Mouse (Mus musculus): ENCODE measurements around the gene Sohlh2. TPM values are rescaled to one million over a fixed set of nuclear protein-coding genes. Genes with fewer than 3 reads are reported as not detected.
A peak's percentile ranks its signal among the peaks of the same experiment; 100 is the strongest.

Gene Sohlh2
- polyA plus RNA-seq, 1 experiment from 2014 or later = not detected

DNA sequence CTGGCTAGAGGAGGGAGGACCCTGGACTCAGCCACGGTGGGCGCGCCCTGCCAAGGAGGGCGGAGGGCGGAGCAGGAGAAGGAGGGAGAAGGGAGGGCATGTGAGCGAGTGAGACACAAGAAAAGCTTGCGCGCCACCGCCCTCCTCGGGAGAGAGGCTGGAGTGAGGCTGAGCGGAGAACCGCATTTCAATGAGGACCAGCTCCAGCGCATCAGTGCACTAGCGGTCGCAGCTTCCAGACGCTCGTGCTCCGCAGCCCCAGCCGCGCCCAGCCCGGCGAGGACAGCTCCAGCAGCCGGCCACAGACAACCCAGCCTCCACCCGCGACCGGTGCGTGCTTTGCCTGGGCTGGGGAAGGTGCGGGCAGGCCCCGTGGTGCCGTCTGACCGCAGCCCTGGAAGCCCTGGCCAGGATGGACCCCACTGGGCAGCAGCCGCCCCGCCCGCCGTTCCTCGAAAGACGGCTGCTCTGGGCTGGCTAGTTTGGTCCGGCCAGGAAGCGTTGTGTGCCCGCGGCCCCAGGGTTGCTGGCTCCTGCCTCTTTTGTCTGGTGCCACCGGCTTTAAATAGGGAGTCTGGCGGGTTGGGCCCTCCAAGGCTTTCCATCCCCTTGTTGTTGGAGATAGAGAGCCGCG lies 60.7 kb downstream of the Sohlh2 start:
- ATAC-seq (replicated peaks; ENCODE audit: low FRiP score, low read depth) = peak; percentile 86
- peak; percentile 90 for DNase-seq (ENCODE audit: low spot score)
- H3K4me2 ChIP-seq (ENCODE audit: low read length) = peak overlapping the region; percentile 57
- no peaks in the 10 kb centered on the region for H3K27me3 ChIP-seq (ENCODE audit: insufficient read depth, low read length)
- H3K4me1 ChIP-seq (replicated peaks; ENCODE audit: insufficient read depth, low read length) = no peaks in the 10 kb centered on the region
- H3K9me3 ChIP-seq (replicated peaks; ENCODE audit: low read length) = no peaks in the 10 kb centered on the region
- under 1% methylated on average over 44 of the region's 45 CpGs for WGBS
- no peaks in the 10 kb centered on the region; the same call in 1 of the 2 replicates for H3K36me3 ChIP-seq (ENCODE audit: insufficient read depth, low read length)
- H3K27ac ChIP-seq = no peak overlapping the region
- peak overlapping the region; percentile 25 for H3K9ac ChIP-seq (ENCODE audit: low read depth, low read length)
- H3K4me3 ChIP-seq (replicated peaks; ENCODE audit: low read depth, low read length) = peak overlapping the region; percentile 41
- peak; percentile 53 for TF ChIP-seq CTCF (IDR thresholded peaks at IDR 0.05; ENCODE audit: low read depth)

DNA sequence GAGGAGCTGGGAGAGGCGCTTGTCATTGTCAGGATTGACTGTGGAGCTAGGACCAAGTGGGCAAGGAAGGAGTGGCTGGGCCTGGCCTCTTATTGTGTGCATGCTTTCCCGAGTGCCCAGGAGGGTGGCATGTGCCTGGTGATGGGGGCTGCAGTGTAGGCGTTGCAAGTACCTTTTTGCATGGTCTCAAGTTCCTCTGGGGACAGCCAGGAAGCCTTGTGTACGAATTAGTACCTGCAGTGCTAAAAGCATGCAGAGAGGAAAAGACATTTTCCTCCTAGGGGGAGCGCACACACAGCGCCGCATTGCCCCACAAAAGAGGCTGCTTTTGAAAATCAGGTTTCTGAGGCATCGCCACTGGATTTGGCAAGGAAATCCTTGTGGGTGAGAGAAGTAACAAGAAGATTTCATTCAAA lies 61.2 kb downstream of the Sohlh2 start:
- TF ChIP-seq CTCF (IDR thresholded peaks at IDR 0.05; ENCODE audit: low read depth) = no peak
- Histone ChIP-seq H3K4me1 (replicated peaks; ENCODE audit: insufficient read depth, low read length) (no peaks in the 10 kb centered on the region), H3K9ac (ENCODE audit: low read depth, low read length) (peak overlapping the region; percentile 25), H3K4me3 (replicated peaks; ENCODE audit: low read depth, low read length) (peak overlapping the region; percentile 41), H3K27me3 (ENCODE audit: insufficient read depth, low read length) (no peaks in the 10 kb centered on the region), H3K27ac (no peak overlapping the region), H3K36me3 (ENCODE audit: insufficient read depth, low read length) (no peaks in the 10 kb centered on the region; the same call in 1 of the 2 replicates), H3K9me3 (replicated peaks; ENCODE audit: low read length) (no peaks in the 10 kb centered on the region), H3K4me2 (ENCODE audit: low read length) (peak overlapping the region; percentile 57)
- DNase-seq (ENCODE audit: low spot score) (peak; percentile 2), ATAC-seq (replicated peaks; ENCODE audit: low FRiP score, low read depth) (no peak; the same call in 1 of the 2 replicates)
- WGBS = under 1% methylated on average over 8 of the region's 8 CpGs

DNA sequence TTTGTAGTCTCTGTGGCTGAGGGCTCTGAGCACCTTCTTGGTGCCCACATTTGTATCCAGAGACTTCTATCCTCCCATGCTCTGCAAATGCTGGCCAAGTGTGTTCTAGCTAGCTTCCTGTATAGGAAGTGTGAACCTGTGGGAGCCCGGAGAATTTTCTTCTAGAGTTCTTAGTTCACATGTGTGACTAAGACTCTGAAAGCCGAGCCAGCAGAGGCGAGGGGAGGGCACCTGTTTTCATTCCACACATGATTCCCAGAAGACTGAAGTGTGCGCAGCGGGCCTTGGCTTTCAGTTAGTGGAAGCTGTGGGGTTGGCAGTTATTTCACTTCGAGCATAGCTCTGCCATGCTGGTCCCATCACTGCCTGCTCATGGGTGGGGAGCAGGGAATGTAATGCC lies 62.3 kb downstream of the Sohlh2 start:
- H3K4me1 ChIP-seq (replicated peaks; ENCODE audit: insufficient read depth, low read length) = no peaks in the 10 kb centered on the region
- H3K4me2 ChIP-seq (ENCODE audit: low read length) = peak overlapping the region; percentile 57; the same call in 1 of the 2 replicates
- H3K36me3 ChIP-seq (ENCODE audit: insufficient read depth, low read length) = no peaks in the 10 kb centered on the region; the same call in 1 of the 2 replicates
- no peak overlapping the region for H3K4me3 ChIP-seq (replicated peaks; ENCODE audit: low read depth, low read length)
- no peak for TF ChIP-seq CTCF (IDR thresholded peaks at IDR 0.05; ENCODE audit: low read depth)
- no peak overlapping the region for H3K27ac ChIP-seq
- DNase-seq (ENCODE audit: low spot score) (no peak), ATAC-seq (replicated peaks; ENCODE audit: low FRiP score, low read depth) (no peak)
- no peaks in the 10 kb centered on the region for H3K9me3 ChIP-seq (replicated peaks; ENCODE audit: low read length)
- WGBS = 73% methylated on average over 6 of the region's 6 CpGs
- H3K9ac ChIP-seq (ENCODE audit: low read depth, low read length) = no peak overlapping the region
- no peaks in the 10 kb centered on the region for H3K27me3 ChIP-seq (ENCODE audit: insufficient read depth, low read length)

DNA sequence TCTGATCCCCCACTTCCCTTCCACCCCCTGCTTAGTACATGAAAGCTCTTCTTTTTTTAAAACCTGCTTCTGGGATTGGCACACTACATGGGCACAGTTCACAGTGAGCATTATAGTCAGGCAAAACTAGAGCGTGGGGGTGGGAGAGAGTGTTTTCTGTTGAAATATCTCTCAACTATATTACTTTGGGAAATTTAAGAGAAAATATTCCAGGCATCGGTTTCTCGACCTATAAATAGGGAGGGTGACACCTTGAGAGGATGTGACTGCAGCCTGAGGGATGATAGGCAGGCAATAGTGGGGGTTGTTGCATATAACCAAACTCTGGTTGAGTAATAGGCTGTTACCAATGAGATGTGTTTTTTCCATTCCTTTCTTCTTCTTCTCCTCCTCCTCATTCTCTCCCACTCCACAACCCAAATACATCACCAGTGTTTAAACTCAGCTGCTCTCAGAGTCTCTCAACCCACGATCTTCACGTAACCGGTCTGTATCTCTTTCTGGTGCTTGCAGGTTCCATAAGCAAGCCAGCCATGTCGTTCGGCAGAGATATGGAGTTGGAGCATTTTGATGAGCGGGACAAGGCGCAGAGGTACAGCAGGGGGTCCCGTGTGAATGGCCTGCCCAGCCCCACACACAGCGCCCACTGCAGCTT lies 64.9 kb downstream of the Sohlh2 start:
- H3K4me2 ChIP-seq (ENCODE audit: low read length) = no peak overlapping the region
- no peaks in the 10 kb centered on the region for H3K4me1 ChIP-seq (replicated peaks; ENCODE audit: insufficient read depth, low read length)
- no peak overlapping the region for H3K9ac ChIP-seq (ENCODE audit: low read depth, low read length)
- H3K4me3 ChIP-seq (replicated peaks; ENCODE audit: low read depth, low read length) = no peak overlapping the region
- no peaks in the 10 kb centered on the region for H3K27me3 ChIP-seq (ENCODE audit: insufficient read depth, low read length)
- no peak overlapping the region for H3K27ac ChIP-seq
- H3K9me3 ChIP-seq (replicated peaks; ENCODE audit: low read length) = no peaks in the 10 kb centered on the region
- no peak for TF ChIP-seq CTCF (IDR thresholded peaks at IDR 0.05; ENCODE audit: low read depth)
- DNase-seq (ENCODE audit: low spot score) (no peak), ATAC-seq (replicated peaks; ENCODE audit: low FRiP score, low read depth) (no peak)
- WGBS = 89% methylated on average over 12 of the region's 12 CpGs
- H3K36me3 ChIP-seq (ENCODE audit: insufficient read depth, low read length) = no peaks in the 10 kb centered on the region; the same call in 1 of the 2 replicates

DNA sequence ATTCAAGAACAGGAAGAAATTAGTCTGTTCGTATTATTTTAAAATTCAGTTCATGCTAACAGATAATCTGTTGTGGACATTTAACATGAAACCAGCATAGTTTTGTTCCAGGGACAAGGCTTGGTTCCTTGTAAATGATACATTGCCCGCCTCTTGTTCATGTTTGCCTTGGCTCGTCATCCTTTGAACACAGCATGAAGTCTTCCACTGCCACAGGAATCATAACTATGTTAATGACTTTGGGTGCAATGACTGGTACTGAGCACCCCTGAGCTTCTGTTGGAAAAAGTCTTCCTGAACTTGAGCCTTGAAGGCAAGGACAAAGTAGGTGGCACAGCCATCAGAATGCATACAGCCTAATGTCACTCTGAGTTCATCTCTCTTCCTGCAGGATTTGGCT lies 66.2 kb downstream of the Sohlh2 start:
- no peak for TF ChIP-seq CTCF (IDR thresholded peaks at IDR 0.05; ENCODE audit: low read depth)
- H3K9ac ChIP-seq (ENCODE audit: low read depth, low read length) = no peak overlapping the region
- ATAC-seq (replicated peaks; ENCODE audit: low FRiP score, low read depth) (no peak), DNase-seq (ENCODE audit: low spot score) (no peak)
- H3K9me3 ChIP-seq (replicated peaks; ENCODE audit: low read length) = no peaks in the 10 kb centered on the region
- H3K4me1 ChIP-seq (replicated peaks; ENCODE audit: insufficient read depth, low read length) = no peaks in the 10 kb centered on the region
- no peak overlapping the region for H3K4me2 ChIP-seq (ENCODE audit: low read length)
- H3K27me3 ChIP-seq (ENCODE audit: insufficient read depth, low read length) = no peaks in the 10 kb centered on the region
- H3K36me3 ChIP-seq (ENCODE audit: insufficient read depth, low read length) = no peaks in the 10 kb centered on the region; the same call in 1 of the 2 replicates
- 90% methylated on average over 3 of the region's 3 CpGs for WGBS
- H3K27ac ChIP-seq = no peak overlapping the region
- H3K4me3 ChIP-seq (replicated peaks; ENCODE audit: low read depth, low read length) = no peak overlapping the region

DNA sequence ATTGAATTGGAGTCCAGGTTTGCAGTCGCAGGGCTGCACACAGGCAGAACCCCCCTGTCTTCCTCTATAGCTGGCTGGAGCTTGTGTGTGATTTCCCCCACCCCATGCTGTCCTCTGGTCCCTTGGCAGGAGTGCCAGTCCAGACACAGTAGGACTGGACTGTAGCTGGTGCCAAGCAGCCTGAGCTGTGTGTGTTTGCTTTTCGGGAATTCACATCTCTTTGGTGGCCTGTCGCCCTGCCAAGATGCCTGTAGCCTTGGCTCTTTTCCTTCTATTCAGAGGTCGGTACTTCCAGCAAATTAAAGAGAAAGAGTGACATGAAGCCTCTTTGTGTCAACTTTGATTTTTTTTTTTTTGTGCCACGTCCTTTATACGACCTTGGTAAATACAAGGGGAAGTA lies 66.7 kb downstream of the Sohlh2 start:
- no peak overlapping the region for H3K4me3 ChIP-seq (replicated peaks; ENCODE audit: low read depth, low read length)
- H3K4me2 ChIP-seq (ENCODE audit: low read length) = no peak overlapping the region
- DNase-seq (ENCODE audit: low spot score) = no peak
- WGBS = 76% methylated on average over 6 of the region's 6 CpGs
- no peak for ATAC-seq (replicated peaks; ENCODE audit: low FRiP score, low read depth)
- H3K27me3 ChIP-seq (ENCODE audit: insufficient read depth, low read length) = no peaks in the 10 kb centered on the region
- no peaks in the 10 kb centered on the region; the same call in 1 of the 2 replicates for H3K36me3 ChIP-seq (ENCODE audit: insufficient read depth, low read length)
- no peak overlapping the region for H3K27ac ChIP-seq
- H3K9me3 ChIP-seq (replicated peaks; ENCODE audit: low read length) = no peaks in the 10 kb centered on the region
- no peak for TF ChIP-seq CTCF (IDR thresholded peaks at IDR 0.05; ENCODE audit: low read depth)
- no peaks in the 10 kb centered on the region for H3K4me1 ChIP-seq (replicated peaks; ENCODE audit: insufficient read depth, low read length)
- no peak overlapping the region for H3K9ac ChIP-seq (ENCODE audit: low read depth, low read length)
